Mouse (Mus musculus) heart, postnatal 14 days (tissue): Measurements from ENCODE around the gene Lypd6b. TPM values are rescaled to one million over a fixed set of nuclear protein-coding genes. Genes with fewer than 3 reads are reported as not detected.

Source experiments
- DNase-seq, 2 experiments: peaks; one replicate each; pipeline ENCODE4 v3.0.0; 2021 to 2022
- intact Hi-C: fragments of 180-260 bp; cut with DNase I; formaldehyde crosslinking; loops from one replicate; pipeline ENCODE4 v1.15.1; 2025
- total RNA-seq, 2 experiments: library from RNA; stranded (reverse); gene quantifications; 2 replicates each; pipeline ENCODE4 v1.2.3; 2021

Lypd6b gene
- total RNA-seq, 2 experiments from 2014 or later, result 0.12 to 0.29 TPM

GRCm38 (mm10) chr2:49926186-49926585 is 138.7 kb downstream of the Lypd6b start:
- intact Hi-C loops, result no loop called here
- no peak for DNase-seq

- DNase-seq, result no peak
- intact Hi-C loops, result no loop called here
Measured at GRCm38 (mm10) chr2:49927362-49927761, 139.9 kb downstream of the Lypd6b start.

GRCm38 (mm10) chr2:49929931-49930330 is 142.4 kb downstream of the Lypd6b start:
- DNase-seq, result no peak
- intact Hi-C loops, result no loop called here

- no peak for DNase-seq
- intact Hi-C loops, result no loop called here
Measured at GRCm38 (mm10) chr2:49937621-49938020, 150.1 kb downstream of the Lypd6b start.

- DNase-seq, result no peak
- intact Hi-C loops, result no loop called here
Measured at GRCm38 (mm10) chr2:49938246-49938645, 150.8 kb downstream of the Lypd6b start.

- peak in 1 of 2 experiments; percentile 14 for DNase-seq
- intact Hi-C loops, result no loop called here
Measured at GRCm38 (mm10) chr2:49940372-49940771, 152.9 kb downstream of the Lypd6b start.

- no peak for DNase-seq
- intact Hi-C loops, result no loop called here
Measured at GRCm38 (mm10) chr2:49942100-49942499, 154.6 kb downstream of the Lypd6b start.

- DNase-seq, result no peak
- intact Hi-C loops, result no loop called here
Measured at GRCm38 (mm10) chr2:49951681-49952080, 164.2 kb downstream of the Lypd6b start.

GRCm38 (mm10) chr2:49952632-49953293 is 165.3 kb downstream of the Lypd6b start:
- intact Hi-C loops, result no loop called here
- no peak for DNase-seq

GRCm38 (mm10) chr2:49957449-49957848 is 170.0 kb downstream of the Lypd6b start:
- intact Hi-C loops, result no loop called here

GRCm38 (mm10) chr2:49961991-49962390 is 174.5 kb downstream of the Lypd6b start:
- intact Hi-C loops, result no loop called here
- no peak for DNase-seq

More at GRCm38 (mm10) chr2:49957449-49957848, 170.0 kb downstream of the Lypd6b start:
- DNase-seq, result no peak

- intact Hi-C loops, result no loop called here
- no peak for DNase-seq
Measured at GRCm38 (mm10) chr2:49964899-49965298, 177.4 kb downstream of the Lypd6b start.

GRCm38 (mm10) chr2:49967748-49968147 is 180.3 kb downstream of the Lypd6b start:
- intact Hi-C loops, result no loop called here
- no peak for DNase-seq

- intact Hi-C loops, result no loop called here
- no peak for DNase-seq
Measured at GRCm38 (mm10) chr2:49970990-49971389, 183.5 kb downstream of the Lypd6b start.

- intact Hi-C loops, result no loop called here
- no peak for DNase-seq
Measured at GRCm38 (mm10) chr2:49978606-49979005, 191.1 kb downstream of the Lypd6b start.

- DNase-seq, result no peak
- intact Hi-C loops, result no loop called here
Measured at GRCm38 (mm10) chr2:49979991-49980390, 192.5 kb downstream of the Lypd6b start.

- peak in 1 of 2 experiments; percentile 6 for DNase-seq
- intact Hi-C loops, result no loop called here
Measured at GRCm38 (mm10) chr2:49983021-49983420, 195.5 kb downstream of the Lypd6b start.

- no peak for DNase-seq
- intact Hi-C loops, result no loop called here
Measured at GRCm38 (mm10) chr2:49984780-49985179, 197.3 kb downstream of the Lypd6b start.

- no peak for DNase-seq
- intact Hi-C loops, result no loop called here
Measured at GRCm38 (mm10) chr2:49995841-49996240, 208.4 kb downstream of the Lypd6b start.

GRCm38 (mm10) chr2:49997216-49997615 is 209.7 kb downstream of the Lypd6b start:
- intact Hi-C loops, result no loop called here
- no peak for DNase-seq
